Mouse (Mus musculus): Measurements from ENCODE around the gene Hadha. TPM values are rescaled to one million over a fixed set of nuclear protein-coding genes. Genes with fewer than 3 reads are reported as not detected.

Hadha gene
- total RNA-seq, 2 experiments from 2014 or later, result 49.5 to 133 TPM

- ATAC-seq (replicated peaks; ENCODE audit: poor library complexity), result no peak
Measured at GRCm38 (mm10) chr5:30072377-30072776, 82.6 kb downstream of the Hadha start.

- ATAC-seq (replicated peaks; ENCODE audit: poor library complexity), result no peak
Measured at GRCm38 (mm10) chr5:30071677-30072076, 83.3 kb downstream of the Hadha start.

Other genes starting within 250 kb of the Hadha start
- gene Il6, start 142.0 kb downstream of the Hadha start, total RNA-seq (2015), result 0.86 and 1.4 TPM in 2 replicates
- 0.07 and 2.7 TPM in 2 replicates for gene Il6, start 142.0 kb downstream of the Hadha start, total RNA-seq (2017)
- gene Tyms, start 81.5 kb downstream of the Hadha start, total RNA-seq (2015), result 196 and 209 TPM in 2 replicates
- gene Tyms, start 81.5 kb downstream of the Hadha start, total RNA-seq (2017), result 150 and 174 TPM in 2 replicates
- gene Garem2, start 50.0 kb downstream of the Hadha start, total RNA-seq (2015), result 0.07 TPM in 1 of 2 replicates, not detected in the other
- not detected in 2 replicates for gene Garem2, start 50.0 kb downstream of the Hadha start, total RNA-seq (2017)
- not detected in 2 replicates for gene 3110082J24Rik, start 49.1 kb downstream of the Hadha start, total RNA-seq (2015)
- not detected in 2 replicates for gene 3110082J24Rik, start 49.1 kb downstream of the Hadha start, total RNA-seq (2017)
- 61.8 and 69.7 TPM in 2 replicates for gene Hadhb, start 86 bp upstream of the Hadha start, total RNA-seq (2015)
- gene Hadhb, start 86 bp upstream of the Hadha start, total RNA-seq (2017), result 65.1 and 82.6 TPM in 2 replicates
- 0.27 TPM in 1 of 2 replicates, not detected in the other for gene Adgrf3, start 50.6 kb upstream of the Hadha start, total RNA-seq (2015)
- not detected in 2 replicates for gene Adgrf3, start 50.6 kb upstream of the Hadha start, total RNA-seq (2017)
- gene Selenoi, start 77.4 kb upstream of the Hadha start, total RNA-seq (2015), result 36.0 and 38.8 TPM in 2 replicates
- gene Selenoi, start 77.4 kb upstream of the Hadha start, total RNA-seq (2017), result 47.5 and 67.4 TPM in 2 replicates
- 0.32 TPM in 1 of 2 replicates, not detected in the other for gene Drc1, start 126.2 kb upstream of the Hadha start, total RNA-seq (2015)
- not detected in 2 replicates for gene Drc1, start 126.2 kb upstream of the Hadha start, total RNA-seq (2017)